Mouse (Mus musculus): ENCODE data around the gene Carns1.

Carns1 gene

GRCm38 (mm10) chr19:4171393-4172290, 3.6 kb downstream of the Carns1 start:
- no peak for DNase-seq (ENCODE audit: low spot score)

- DNase-seq (ENCODE audit: low spot score), result no peak
These were observed 4.4 kb downstream of the Carns1 start for GRCm38 (mm10) chr19:4170723-4171392.

- no peak for DNase-seq (ENCODE audit: low spot score)
These were observed 5.5 kb downstream of the Carns1 start for GRCm38 (mm10) chr19:4169810-4170209.

- DNase-seq (ENCODE audit: low spot score), result peak; percentile 97
These were observed 5.9 kb downstream of the Carns1 start for GRCm38 (mm10) chr19:4169378-4169784.

GRCm38 (mm10) chr19:4166678-4167476, 8.4 kb downstream of the Carns1 start:
- DNase-seq (ENCODE audit: low spot score), result no peak

GRCm38 (mm10) chr19:4164721-4165120, 10.6 kb downstream of the Carns1 start:
- DNase-seq (ENCODE audit: low spot score), result no peak

- DNase-seq (ENCODE audit: low spot score), result no peak
These were observed 11.2 kb downstream of the Carns1 start for GRCm38 (mm10) chr19:4164100-4164499.

GRCm38 (mm10) chr19:4163543-4163887, 11.8 kb downstream of the Carns1 start:
- no peak for DNase-seq (ENCODE audit: low spot score)

GRCm38 (mm10) chr19:4162646-4163542, 12.4 kb downstream of the Carns1 start, which contains the start of gene Rps6kb2:
Gene Rps6kb2 (minus strand): TSS chr19:4163354.
- DNase-seq (ENCODE audit: low spot score), result peak; percentile 95

GRCm38 (mm10) chr19:4159049-4159448, 16.2 kb downstream of the Carns1 start:
- DNase-seq (ENCODE audit: low spot score), result no peak

- no peak for DNase-seq (ENCODE audit: low spot score)
These were observed 18.5 kb downstream of the Carns1 start for GRCm38 (mm10) chr19:4156771-4157170.

GRCm38 (mm10) chr19:4156073-4156579, 19.2 kb downstream of the Carns1 start:
- no peak for DNase-seq (ENCODE audit: low spot score)

GRCm38 (mm10) chr19:4155223-4156072, 19.8 kb downstream of the Carns1 start:
- DNase-seq (ENCODE audit: low spot score), result no peak

GRCm38 (mm10) chr19:4154437-4155222, 20.6 kb downstream of the Carns1 start:
- DNase-seq (ENCODE audit: low spot score), result no peak

- no peak for DNase-seq (ENCODE audit: low spot score)
These were observed 22.0 kb downstream of the Carns1 start, which contains the start of gene Ptprcap for GRCm38 (mm10) chr19:4153232-4153654. Gene Ptprcap (plus strand): TSS chr19:4153604.

GRCm38 (mm10) chr19:4152445-4153231, 22.6 kb downstream of the Carns1 start:
- DNase-seq (ENCODE audit: low spot score), result no peak

GRCm38 (mm10) chr19:4151898-4152297, 23.4 kb downstream of the Carns1 start:
- no peak for DNase-seq (ENCODE audit: low spot score)

- no peak for DNase-seq (ENCODE audit: low spot score)
These were observed 23.8 kb downstream of the Carns1 start for GRCm38 (mm10) chr19:4151488-4151860.

Data from c-Kit-positive CD71-positive TER-119-positive erythroid progenitor cells, embryonic 14.5 days (primary cell).